Mouse (Mus musculus) lung, embryonic 14.5 days (tissue): ENCODE measurements around the gene 4933402J07Rik. TPM values are rescaled to one million over a fixed set of nuclear protein-coding genes. Genes with fewer than 3 reads are reported as not detected.

ENCODE experiments used
- ATAC-seq: fragments of 200-750 bp; cut with Nextera tagmentation; 2 replicates; pipeline ENCODE4 v1.8.0; 2017; ENCODE audit warnings: mild to moderate bottlenecking, moderate TSS enrichment, moderate library complexity; ENCODE audit not compliant: insufficient read depth
- DNase-seq: peaks from one replicate; pipeline ENCODE4 v3.0.0-alpha.2; 2015
- H3K27ac ChIP-seq: fragments of 300-500 bp; sonication (generic); 2 replicates; pipeline ENCODE4 v1.5.1; 2014; ENCODE audit warnings: low read depth, mild to moderate bottlenecking, moderate library complexity
- H3K27me3 ChIP-seq: fragments of 300-500 bp; sonication (generic); 2 replicates; pipeline ENCODE4 v1.6.1; 2014; ENCODE audit warnings: low read length, control low read depth; ENCODE audit not compliant: insufficient read depth
- H3K36me3 ChIP-seq: fragments of 300-500 bp; sonication (generic); 2 replicates; pipeline ENCODE4 v1.6.1; 2014; ENCODE audit warnings: control low read depth; ENCODE audit not compliant: insufficient read depth
- H3K4me1 ChIP-seq: fragments of 300-500 bp; sonication (generic); 2 replicates; pipeline ENCODE4 v1.6.1; 2014; ENCODE audit warnings: antibody characterized with exemption, control low read depth; ENCODE audit not compliant: insufficient read depth
- H3K4me2 ChIP-seq: fragments of 300-500 bp; sonication (generic); 2 replicates; pipeline ENCODE4 v1.6.1; 2014; ENCODE audit warnings: mild to moderate bottlenecking
- H3K4me3 ChIP-seq: fragments of 300-500 bp; sonication (generic); 2 replicates; pipeline ENCODE4 v1.5.1; 2014; ENCODE audit warnings: low read depth, low read length
- H3K9ac ChIP-seq: fragments of 300-500 bp; sonication (generic); 2 replicates; pipeline ENCODE4 v1.6.1; 2014
- H3K9me3 ChIP-seq: fragments of 300-500 bp; sonication (generic); 2 replicates; pipeline ENCODE4 v1.6.1; 2016; ENCODE audit warnings: low read depth, low read length, control low read depth
- CTCF ChIP-seq: IDR thresholded peaks from 2 replicates; pipeline ENCODE4 v1.5.1; 2016; ENCODE audit warnings: antibody characterized with exemption, low read depth
- WGBS: fragments of 180-500 bp; shearing (Covaris S2); extraction: QIAGEN DNeasy Blood & Tissue Kit; methylation state at CpG from one replicate; pipeline ENCODE4 v1.1.7; 2014; 5-methylcytosine and 5-hydroxymethylcytosine counted together
- polyA plus RNA-seq: library from polyadenylated mRNA; unstranded; fragments of >200 nt; fragmentation: Nextera tagmentation; extraction: Ambion mirVana; gene quantifications from 2 replicates; pipeline ENCODE4 v1.2.1, GENCODE M21; 2014

Gene 4933402J07Rik
- polyA plus RNA-seq, 1 experiment from 2014 or later: not detected

GRCm38 (mm10) chr8:87539829-87540394, 23.7 kb upstream of the 4933402J07Rik start:
- Histone ChIP-seq H3K9ac (no peak overlapping the region), H3K27ac (no peak overlapping the region), H3K27me3 (no peaks in the 10 kb centered on the region), H3K9me3 (no peaks in the 10 kb centered on the region), H3K4me2 (no peak overlapping the region), H3K36me3 (no peaks in the 10 kb centered on the region), H3K4me3 (no peak overlapping the region), H3K4me1 (no peaks in the 10 kb centered on the region)
- 23% methylated on average over 15 of the region's 15 CpGs for WGBS
- no peak for TF ChIP-seq CTCF
- ATAC-seq (no peak), DNase-seq (no peak)

- ATAC-seq (no peak), DNase-seq (no peak)
- H3K9ac ChIP-seq: no peak overlapping the region
- no peak overlapping the region for H3K4me2 ChIP-seq
- no peak overlapping the region for H3K4me3 ChIP-seq
- H3K36me3 ChIP-seq: no peaks in the 10 kb centered on the region
- 61% methylated on average over 4 of the region's 4 CpGs for WGBS
- no peaks in the 10 kb centered on the region for H3K9me3 ChIP-seq
- no peaks in the 10 kb centered on the region for H3K27me3 ChIP-seq
- no peaks in the 10 kb centered on the region for H3K4me1 ChIP-seq
- no peak for TF ChIP-seq CTCF
- no peak overlapping the region for H3K27ac ChIP-seq
Observed at GRCm38 (mm10) chr8:87549881-87550280, 13.8 kb upstream of the 4933402J07Rik start.

GRCm38 (mm10) chr8:87552801-87553200, 10.9 kb upstream of the 4933402J07Rik start:
- no peaks in the 10 kb centered on the region for H3K9me3 ChIP-seq
- H3K27ac ChIP-seq: no peak overlapping the region
- no peak overlapping the region for H3K4me3 ChIP-seq
- H3K27me3 ChIP-seq: no peaks in the 10 kb centered on the region
- 32% methylated on average over 1 of the region's 1 CpGs for WGBS
- no peak overlapping the region for H3K4me2 ChIP-seq
- ATAC-seq: no peak
- DNase-seq: no peak
- no peaks in the 10 kb centered on the region for H3K36me3 ChIP-seq
- TF ChIP-seq CTCF: no peak
- no peak overlapping the region for H3K9ac ChIP-seq
- H3K4me1 ChIP-seq: no peaks in the 10 kb centered on the region

- no peak overlapping the region for H3K4me3 ChIP-seq
- H3K36me3 ChIP-seq: no peaks in the 10 kb centered on the region
- no peak for ATAC-seq
- no peaks in the 10 kb centered on the region for H3K4me1 ChIP-seq
- no peak overlapping the region for H3K9ac ChIP-seq
- no peak for TF ChIP-seq CTCF
- no peaks in the 10 kb centered on the region for H3K9me3 ChIP-seq
- H3K4me2 ChIP-seq: no peak overlapping the region
- no peak for DNase-seq
- WGBS: 43% methylated on average over 2 of the region's 2 CpGs
- H3K27ac ChIP-seq: no peak overlapping the region
- H3K27me3 ChIP-seq: no peaks in the 10 kb centered on the region
Observed at GRCm38 (mm10) chr8:87560801-87561200, 2.9 kb upstream of the 4933402J07Rik start.

- Histone ChIP-seq H3K27me3 (no peaks in the 10 kb centered on the region), H3K4me1 (no peaks in the 10 kb centered on the region), H3K4me3 (no peak overlapping the region), H3K4me2 (no peak overlapping the region), H3K36me3 (no peaks in the 10 kb centered on the region), H3K27ac (no peak overlapping the region), H3K9ac (no peak overlapping the region), H3K9me3 (no peaks in the 10 kb centered on the region)
- ATAC-seq: no peak
- DNase-seq: no peak
- WGBS: 80% methylated on average over 5 of the region's 5 CpGs
- no peak for TF ChIP-seq CTCF
Observed at GRCm38 (mm10) chr8:87569203-87569602, 5.5 kb downstream of the 4933402J07Rik start.

GRCm38 (mm10) chr8:87569706-87570563, 6.3 kb downstream of the 4933402J07Rik start:
- Histone ChIP-seq H3K4me3 (peak overlapping the region; percentile 16; the same call in 1 of the 2 replicates), H3K27ac (no peak overlapping the region), H3K27me3 (no peaks in the 10 kb centered on the region), H3K4me1 (no peaks in the 10 kb centered on the region), H3K36me3 (no peaks in the 10 kb centered on the region), H3K9ac (peak overlapping the region; percentile 35), H3K9me3 (no peaks in the 10 kb centered on the region), H3K4me2 (peak overlapping the region; percentile 54)
- 25% methylated on average over 13 of the region's 13 CpGs for WGBS
- ATAC-seq: 0 out of 2 replicates have a peak, but pooled peaks have one; percentile 31
- no peak for TF ChIP-seq CTCF
- DNase-seq: peak; percentile 41

GRCm38 (mm10) chr8:87570564-87570855, 6.9 kb downstream of the 4933402J07Rik start:
- peak overlapping the region; percentile 35 for H3K9ac ChIP-seq
- no peaks in the 10 kb centered on the region for H3K9me3 ChIP-seq
- H3K4me3 ChIP-seq: peak overlapping the region; percentile 16; the same call in 1 of the 2 replicates
- H3K4me2 ChIP-seq: peak overlapping the region; percentile 54
- 3% methylated on average over 8 of the region's 8 CpGs for WGBS
- no peaks in the 10 kb centered on the region for H3K4me1 ChIP-seq
- TF ChIP-seq CTCF: no peak
- no peak for DNase-seq
- H3K36me3 ChIP-seq: no peaks in the 10 kb centered on the region
- no peak overlapping the region for H3K27ac ChIP-seq
- ATAC-seq: no peak
- no peaks in the 10 kb centered on the region for H3K27me3 ChIP-seq
